Mouse (Mus musculus): ENCODE data around the gene Fgf22. TPM values are rescaled to one million over a fixed set of nuclear protein-coding genes. Genes with fewer than 3 reads are reported as not detected.

Gene Fgf22
- polyA plus RNA-seq, 1 experiment = 0.26 TPM

DNA sequence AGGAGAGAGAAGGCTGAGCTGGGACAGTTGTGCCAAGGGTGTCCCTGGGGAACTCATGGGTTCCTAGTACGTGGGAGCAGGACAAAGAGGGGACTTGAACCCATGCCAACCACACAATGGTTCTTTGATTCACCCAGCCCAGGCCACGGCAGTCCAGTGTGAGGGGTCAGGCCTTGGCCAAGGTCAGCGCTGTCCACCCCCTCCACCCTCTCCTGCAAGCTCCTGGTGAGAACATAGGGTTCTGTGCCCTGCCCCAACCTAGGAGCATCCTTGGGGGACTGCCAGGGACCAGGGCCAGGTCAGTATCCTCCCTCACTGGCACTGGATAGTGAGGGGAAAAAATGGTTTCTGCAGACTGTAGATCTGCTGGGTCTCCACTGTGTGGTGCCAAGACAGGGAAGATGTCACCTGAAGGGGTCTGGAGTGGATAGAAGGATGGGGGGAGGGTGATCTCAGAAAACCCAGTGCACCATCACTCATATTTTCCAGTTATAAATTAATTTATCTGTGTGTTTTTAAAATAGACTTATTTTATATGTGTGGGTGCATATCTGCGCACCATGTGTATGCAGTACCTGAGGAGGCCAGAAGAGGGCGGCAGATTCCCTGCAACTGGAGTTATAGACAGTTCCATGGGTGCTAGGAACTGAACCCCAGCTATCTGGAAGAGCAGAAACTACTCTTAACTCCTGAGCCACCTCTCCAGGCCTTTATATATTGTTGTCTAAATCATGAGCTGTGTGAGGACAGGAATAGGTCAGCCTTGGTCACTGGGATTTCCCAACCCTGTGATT lies 19.8 kb downstream of the Fgf22 start:
- Histone ChIP-seq H3K27me3 (ENCODE audit: control insufficient read depth, insufficient read depth, insufficient read length) (no peaks in the 10 kb centered on the region), H3K36me3 (ENCODE audit: control insufficient read depth, insufficient read depth) (no peaks in the 10 kb centered on the region), H3K79me2 (ENCODE audit: control insufficient read depth, insufficient read depth) (no peaks in the 10 kb centered on the region), H3K4me2 (ENCODE audit: low read depth) (no peak overlapping the region), H3K4me3 (no peak overlapping the region), H3ac (ENCODE audit: control insufficient read depth, insufficient read length) (no peak overlapping the region)
- TF ChIP-seq USF1 (IDR thresholded peaks at IDR 0.05; ENCODE audit: low read depth) (no peak), MYOD1 (IDR thresholded peaks at IDR 0.05; ENCODE audit: control insufficient read depth in 1 of 3, insufficient read length in 2 of 3, low read depth in 2 of 3) (no peak), MYOG (IDR thresholded peaks at IDR 0.05; ENCODE audit: control insufficient read depth in 1 of 3, insufficient read depth in 1 of 3, insufficient read length in 2 of 3, low read depth in 2 of 3) (no peak), E2F4 (IDR thresholded peaks at IDR 0.05; ENCODE audit: insufficient read depth) (no peak), MAX (IDR thresholded peaks at IDR 0.05; ENCODE audit: low read depth) (no peak), CEBPB (IDR thresholded peaks at IDR 0.05; ENCODE audit: insufficient read depth, poor library complexity, severe bottlenecking) (no peak), POLR2AphosphoS2 (IDR thresholded peaks at IDR 0.05; ENCODE audit: insufficient read length, low read depth) (no peak), TCF3 (IDR thresholded peaks at IDR 0.05; ENCODE audit: insufficient read length, low read depth) (no peak), POLR2A (IDR thresholded peaks at IDR 0.05; ENCODE audit: insufficient read length, low read depth) (no peak), SRF (IDR thresholded peaks at IDR 0.05; ENCODE audit: control insufficient read depth, insufficient read length, low read depth) (no peak), REST (IDR thresholded peaks at IDR 0.05; ENCODE audit: insufficient read depth, insufficient read length) (no peak), TCF12 (IDR thresholded peaks at IDR 0.05; ENCODE audit: insufficient read depth, poor library complexity, severe bottlenecking) (no peak)

DNA sequence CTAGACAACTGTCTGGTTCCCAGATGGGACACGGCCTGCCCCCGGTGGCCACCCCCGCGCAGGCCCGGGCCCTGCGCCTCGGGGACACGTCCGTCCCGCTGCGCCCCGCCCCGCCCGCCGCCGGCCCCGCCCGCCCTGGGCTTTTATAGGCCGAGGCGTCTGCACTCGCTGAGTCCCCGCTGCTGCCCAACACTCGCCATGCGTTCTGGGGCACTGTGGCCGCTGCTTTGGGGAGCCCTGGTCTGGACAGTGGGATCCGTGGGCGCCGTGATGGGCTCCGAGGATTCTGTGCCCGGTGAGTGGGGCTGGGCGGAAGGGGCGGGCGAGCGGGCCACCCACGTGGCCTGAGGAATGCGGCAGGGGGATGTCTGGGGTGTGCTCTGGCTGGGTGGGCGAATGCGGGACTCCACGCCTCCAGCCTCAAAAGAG lies 22.2 kb downstream of the Fgf22 start, which contains the start of gene Fstl3:
Fstl3 (plus strand) TSS at position 170 of the 429 bp plus-strand sequence.
- no peaks in the 10 kb centered on the region for H3K27me3 ChIP-seq (ENCODE audit: control insufficient read depth, insufficient read depth, insufficient read length)
- peak within 1 kb of the TSS; percentile 20 for H3K4me3 ChIP-seq
- H3K79me2 ChIP-seq (ENCODE audit: control insufficient read depth, insufficient read depth) = no peaks in the 10 kb centered on the region
- H3K36me3 ChIP-seq (ENCODE audit: control insufficient read depth, insufficient read depth) = no peaks in the 10 kb centered on the region
- H3K4me2 ChIP-seq (ENCODE audit: low read depth) = peak within 1 kb of the TSS; percentile 75
- no peak for TF ChIP-seq SRF (IDR thresholded peaks at IDR 0.05; ENCODE audit: control insufficient read depth, insufficient read length, low read depth)
- TF ChIP-seq MAX (IDR thresholded peaks at IDR 0.05; ENCODE audit: low read depth) = no peak
- TF ChIP-seq POLR2A (IDR thresholded peaks at IDR 0.05; ENCODE audit: insufficient read length, low read depth) = peak; percentile 58
- TF ChIP-seq TCF3 (IDR thresholded peaks at IDR 0.05; ENCODE audit: insufficient read length, low read depth) = no peak
- TF ChIP-seq REST (IDR thresholded peaks at IDR 0.05; ENCODE audit: insufficient read depth, insufficient read length) = no peak
- TF ChIP-seq MYOD1 (IDR thresholded peaks at IDR 0.05; ENCODE audit: control insufficient read depth in 1 of 3, insufficient read length in 2 of 3, low read depth in 2 of 3) = peak in 1 of 3 experiments; percentile 18
- no peak for TF ChIP-seq E2F4 (IDR thresholded peaks at IDR 0.05; ENCODE audit: insufficient read depth)
- TF ChIP-seq POLR2AphosphoS2 (IDR thresholded peaks at IDR 0.05; ENCODE audit: insufficient read length, low read depth) = peak; percentile 39
- TF ChIP-seq USF1 (IDR thresholded peaks at IDR 0.05; ENCODE audit: low read depth) = no peak
- TF ChIP-seq CEBPB (IDR thresholded peaks at IDR 0.05; ENCODE audit: insufficient read depth, poor library complexity, severe bottlenecking) = no peak
- H3ac ChIP-seq (ENCODE audit: control insufficient read depth, insufficient read length) = no peak within 1 kb of the TSS

DNA sequence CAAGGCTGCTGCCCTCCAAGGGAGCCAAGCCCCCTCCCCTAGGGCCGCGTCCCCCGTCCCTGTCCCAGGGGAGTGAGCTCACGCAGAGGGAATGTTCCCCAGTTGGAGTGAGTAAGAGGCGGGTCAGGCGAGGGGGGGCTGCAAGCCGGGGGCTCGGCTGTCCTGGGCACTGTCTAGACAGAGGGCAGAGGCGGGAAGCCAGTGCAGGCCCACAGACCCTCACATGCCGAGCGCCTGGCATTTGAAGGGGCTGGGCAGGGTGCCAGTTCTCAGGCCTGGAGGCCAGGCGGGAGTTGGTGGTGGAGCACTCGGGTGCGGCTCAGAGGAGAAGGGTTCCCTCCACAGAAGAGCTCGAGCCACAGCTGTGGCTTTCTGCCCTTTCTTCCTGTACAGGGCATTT lies 23.1 kb downstream of the Fgf22 start:
- TF ChIP-seq POLR2AphosphoS2 (IDR thresholded peaks at IDR 0.05; ENCODE audit: insufficient read length, low read depth) (no peak), MYOD1 (IDR thresholded peaks at IDR 0.05; ENCODE audit: control insufficient read depth in 1 of 3, insufficient read length in 2 of 3, low read depth in 2 of 3) (no peak), TCF12 (IDR thresholded peaks at IDR 0.05; ENCODE audit: insufficient read depth, poor library complexity, severe bottlenecking) (no peak), POLR2A (IDR thresholded peaks at IDR 0.05; ENCODE audit: insufficient read length, low read depth) (no peak), MYOG (IDR thresholded peaks at IDR 0.05; ENCODE audit: control insufficient read depth in 1 of 3, insufficient read depth in 1 of 3, insufficient read length in 2 of 3, low read depth in 2 of 3) (no peak), E2F4 (IDR thresholded peaks at IDR 0.05; ENCODE audit: insufficient read depth) (no peak), SRF (IDR thresholded peaks at IDR 0.05; ENCODE audit: control insufficient read depth, insufficient read length, low read depth) (no peak), TCF3 (IDR thresholded peaks at IDR 0.05; ENCODE audit: insufficient read length, low read depth) (no peak), REST (IDR thresholded peaks at IDR 0.05; ENCODE audit: insufficient read depth, insufficient read length) (no peak), USF1 (IDR thresholded peaks at IDR 0.05; ENCODE audit: low read depth) (no peak), CEBPB (IDR thresholded peaks at IDR 0.05; ENCODE audit: insufficient read depth, poor library complexity, severe bottlenecking) (no peak), MAX (IDR thresholded peaks at IDR 0.05; ENCODE audit: low read depth) (no peak)

DNA sequence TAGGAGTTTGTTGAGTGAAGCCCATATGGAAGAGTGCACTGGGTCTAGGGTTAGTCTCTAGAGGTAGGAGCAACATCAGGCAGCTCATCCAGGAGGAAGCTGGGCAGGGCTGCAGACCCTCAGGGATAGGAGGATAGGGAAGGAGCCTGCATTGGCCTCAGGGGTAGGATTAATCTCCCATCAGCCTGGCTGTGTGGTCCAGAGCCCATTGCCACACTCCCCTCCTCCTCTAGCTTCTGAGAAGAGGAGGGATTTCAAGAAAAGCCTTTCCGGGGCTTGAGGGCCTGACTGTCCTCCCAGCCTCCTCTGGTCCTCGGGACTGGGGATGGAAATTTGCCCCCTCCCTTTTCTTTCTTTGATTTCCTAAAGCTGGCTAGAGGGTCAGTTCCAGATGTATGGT lies 24.3 kb downstream of the Fgf22 start:
- no peaks in the 10 kb centered on the region for H3K79me2 ChIP-seq (ENCODE audit: control insufficient read depth, insufficient read depth)
- peak overlapping the region; percentile 73 for H3K4me2 ChIP-seq (ENCODE audit: low read depth)
- no peak overlapping the region for H3K4me3 ChIP-seq
- no peaks in the 10 kb centered on the region for H3K27me3 ChIP-seq (ENCODE audit: control insufficient read depth, insufficient read depth, insufficient read length)
- no peak overlapping the region for H3ac ChIP-seq (ENCODE audit: control insufficient read depth, insufficient read length)
- H3K36me3 ChIP-seq (ENCODE audit: control insufficient read depth, insufficient read depth) = no peaks in the 10 kb centered on the region
- TF ChIP-seq CEBPB (IDR thresholded peaks at IDR 0.05; ENCODE audit: insufficient read depth, poor library complexity, severe bottlenecking) (no peak), MAX (IDR thresholded peaks at IDR 0.05; ENCODE audit: low read depth) (no peak), TCF12 (IDR thresholded peaks at IDR 0.05; ENCODE audit: insufficient read depth, poor library complexity, severe bottlenecking) (no peak), SRF (IDR thresholded peaks at IDR 0.05; ENCODE audit: control insufficient read depth, insufficient read length, low read depth) (no peak), POLR2A (IDR thresholded peaks at IDR 0.05; ENCODE audit: insufficient read length, low read depth) (no peak), USF1 (IDR thresholded peaks at IDR 0.05; ENCODE audit: low read depth) (no peak), TCF3 (IDR thresholded peaks at IDR 0.05; ENCODE audit: insufficient read length, low read depth) (no peak), POLR2AphosphoS2 (IDR thresholded peaks at IDR 0.05; ENCODE audit: insufficient read length, low read depth) (no peak), E2F4 (IDR thresholded peaks at IDR 0.05; ENCODE audit: insufficient read depth) (no peak), MYOG (IDR thresholded peaks at IDR 0.05; ENCODE audit: control insufficient read depth in 1 of 3, insufficient read depth in 1 of 3, insufficient read length in 2 of 3, low read depth in 2 of 3) (no peak), REST (IDR thresholded peaks at IDR 0.05; ENCODE audit: insufficient read depth, insufficient read length) (no peak), MYOD1 (IDR thresholded peaks at IDR 0.05; ENCODE audit: control insufficient read depth in 1 of 3, insufficient read length in 2 of 3, low read depth in 2 of 3) (no peak)

More for the DNA sequence above, 23.1 kb downstream of the Fgf22 start:
- no peak overlapping the region for H3ac ChIP-seq (ENCODE audit: control insufficient read depth, insufficient read length)
- H3K4me2 ChIP-seq (ENCODE audit: low read depth) = peak overlapping the region; percentile 73
- H3K79me2 ChIP-seq (ENCODE audit: control insufficient read depth, insufficient read depth) = no peaks in the 10 kb centered on the region
- no peaks in the 10 kb centered on the region for H3K36me3 ChIP-seq (ENCODE audit: control insufficient read depth, insufficient read depth)
- H3K27me3 ChIP-seq (ENCODE audit: control insufficient read depth, insufficient read depth, insufficient read length) = no peaks in the 10 kb centered on the region
- H3K4me3 ChIP-seq = peak overlapping the region; percentile 20
